Mouse (Mus musculus): ENCODE measurements around the gene Kdm6b.

Gene Kdm6b

GRCm38 (mm10) chr11:69406282-69406681 is 7.2 kb downstream of the Kdm6b start:
- no peak for DNase-seq (ENCODE audit: low spot score in 2 of 2)

DNA sequence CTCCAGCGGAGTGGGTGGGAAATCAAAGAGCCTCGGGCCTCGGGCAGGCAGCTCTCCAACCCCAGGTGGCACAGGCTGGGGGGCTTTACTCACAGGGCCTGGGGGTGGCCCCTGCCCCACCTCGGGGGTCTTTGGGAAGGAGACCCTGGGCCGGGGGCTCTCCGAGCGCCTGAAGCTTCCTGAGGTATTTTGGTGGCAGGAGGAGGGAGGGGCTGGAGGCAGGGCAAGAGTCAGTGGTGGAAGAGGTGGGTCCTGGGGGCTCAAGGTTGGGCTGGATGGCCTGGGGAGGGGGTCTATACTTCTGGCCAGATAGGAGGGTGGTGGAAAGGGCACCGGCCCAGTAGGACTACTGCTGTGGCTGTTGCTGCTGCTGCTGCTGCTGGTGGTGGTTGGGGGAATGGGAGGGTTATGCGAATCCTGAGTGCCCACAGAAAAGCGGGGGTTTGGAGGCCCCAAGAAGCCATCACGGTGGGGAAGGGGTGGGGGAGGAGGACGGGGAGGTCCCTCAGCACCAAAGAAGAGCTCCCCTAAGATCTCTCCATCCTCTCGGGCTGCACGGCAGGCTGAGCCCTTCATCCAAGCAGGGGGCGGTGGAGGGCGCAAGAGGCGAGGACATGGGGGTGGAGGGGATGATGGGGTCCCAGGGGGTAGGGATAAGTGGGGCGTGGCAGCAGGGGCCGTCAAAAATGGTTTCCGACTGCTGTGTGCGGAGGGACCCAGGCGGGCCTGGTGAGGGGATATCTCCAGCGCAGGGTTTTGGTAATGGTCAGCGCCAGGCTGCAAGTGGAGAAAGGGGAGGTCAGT is 7.9 kb downstream of the Kdm6b start:
- DNase-seq (ENCODE audit: low spot score in 2 of 2) = no peak

GRCm38 (mm10) chr11:69404595-69405396 is 8.7 kb downstream of the Kdm6b start:
- peak in 1 of 2 experiments; percentile 5 for DNase-seq (ENCODE audit: low spot score in 2 of 2)

DNA sequence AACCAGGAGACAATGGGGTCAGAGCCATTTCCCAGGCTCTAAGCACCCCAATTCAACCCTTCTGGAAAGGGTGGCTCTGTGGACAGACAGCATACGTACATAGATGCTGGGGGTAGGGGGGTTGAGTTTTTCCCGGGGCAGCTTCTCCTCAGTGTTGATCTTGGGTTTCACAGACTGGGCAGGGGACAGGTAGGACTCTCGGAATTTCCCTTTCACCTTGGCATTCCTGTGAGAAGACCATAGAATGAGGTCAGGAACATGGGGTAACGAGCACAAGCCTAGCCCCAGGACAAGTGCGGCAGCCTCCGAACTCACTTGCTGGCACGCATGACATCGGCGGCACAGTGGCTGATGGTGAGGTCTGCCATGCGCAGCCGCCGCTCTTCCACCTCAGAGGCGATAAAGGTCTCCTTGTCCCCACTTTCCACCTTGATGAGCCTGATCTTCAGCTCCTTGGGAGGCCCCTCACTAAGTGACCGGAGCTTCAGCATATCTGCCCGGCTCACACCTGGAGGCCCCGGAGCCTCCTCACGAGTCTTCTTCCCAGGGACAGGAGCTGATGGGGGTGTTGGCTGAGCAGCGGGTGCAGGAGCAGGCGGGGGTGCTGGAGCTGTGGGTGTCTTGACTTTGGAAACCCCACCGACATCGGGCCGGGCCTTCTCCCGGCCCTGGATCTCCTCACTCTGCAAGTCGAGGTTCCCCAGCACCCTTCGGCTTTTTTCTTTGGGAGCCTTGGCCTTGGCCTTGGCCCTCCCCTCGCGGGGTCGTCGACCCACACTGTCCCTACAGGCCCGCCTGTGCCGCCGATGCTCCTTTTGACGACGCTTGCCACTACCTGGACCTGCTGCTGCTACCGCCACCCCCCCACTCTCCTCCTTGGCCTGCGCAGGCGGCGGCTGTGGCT is 9.5 kb downstream of the Kdm6b start:
- peak; percentile 5 to 8 for DNase-seq (ENCODE audit: low spot score in 2 of 2)

GRCm38 (mm10) chr11:69401987-69402386 is 11.5 kb downstream of the Kdm6b start:
- peak in 1 of 2 experiments; percentile 4 for DNase-seq (ENCODE audit: low spot score in 2 of 2)

DNA sequence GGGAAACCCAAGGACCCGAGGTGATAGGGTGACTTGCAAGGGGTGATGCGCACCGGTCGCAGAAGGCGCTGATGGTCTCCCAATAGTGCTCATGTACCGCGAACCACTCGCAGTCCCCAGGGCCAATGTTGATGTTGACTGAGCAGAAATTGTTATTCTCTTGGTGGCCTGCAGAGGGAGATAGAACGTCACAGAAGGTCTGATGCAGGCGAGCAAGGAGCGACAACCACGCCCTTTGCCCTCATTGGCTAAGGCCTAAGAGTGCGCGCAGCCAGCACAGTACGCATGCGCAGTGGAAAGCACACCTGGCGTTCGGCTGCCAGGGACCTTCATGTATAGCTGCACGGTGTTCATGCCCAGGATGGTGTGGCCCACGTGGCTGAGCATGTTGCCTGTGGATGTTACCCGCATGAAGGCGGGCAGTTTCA is 12.3 kb downstream of the Kdm6b start:
- DNase-seq (ENCODE audit: low spot score in 2 of 2) = peak; percentile 86 to 89

DNA sequence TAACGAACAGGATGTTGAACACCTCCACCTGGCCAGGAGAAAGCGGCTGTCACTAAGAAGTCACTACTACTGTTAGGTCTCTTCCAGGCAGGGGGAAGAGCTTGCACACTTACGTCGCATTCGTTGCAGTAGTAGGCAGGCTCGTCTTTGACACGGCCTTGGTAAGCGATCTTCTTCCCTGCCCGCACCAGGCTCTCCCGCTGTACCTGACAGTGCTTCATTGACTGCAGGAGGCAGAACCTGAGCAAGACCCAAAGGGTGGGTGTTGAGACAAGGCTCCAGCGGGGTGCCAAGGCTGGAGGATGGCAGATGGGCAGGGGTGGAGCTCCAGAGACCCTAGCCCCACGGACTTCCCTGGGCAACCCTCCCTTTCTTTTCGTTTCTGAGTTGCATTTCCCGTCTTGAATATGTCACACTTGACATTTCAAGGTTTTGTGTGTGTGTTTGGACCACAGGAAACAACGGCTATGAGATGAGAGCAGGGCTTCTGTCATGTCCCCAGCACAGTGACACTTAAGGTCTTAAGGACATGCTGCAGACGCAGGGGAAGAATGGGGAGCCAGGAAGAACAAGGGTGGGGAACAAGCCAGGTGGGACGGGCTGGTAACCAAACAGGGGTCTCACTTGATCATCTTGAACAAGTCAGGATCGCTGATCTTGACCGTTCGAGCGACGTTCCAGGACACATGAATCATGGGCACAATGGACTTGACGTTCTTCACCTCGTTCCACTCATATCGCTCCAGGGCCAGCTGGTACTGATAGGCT is 13.2 kb downstream of the Kdm6b start:
- DNase-seq (ENCODE audit: low spot score in 2 of 2) = no peak

DNA sequence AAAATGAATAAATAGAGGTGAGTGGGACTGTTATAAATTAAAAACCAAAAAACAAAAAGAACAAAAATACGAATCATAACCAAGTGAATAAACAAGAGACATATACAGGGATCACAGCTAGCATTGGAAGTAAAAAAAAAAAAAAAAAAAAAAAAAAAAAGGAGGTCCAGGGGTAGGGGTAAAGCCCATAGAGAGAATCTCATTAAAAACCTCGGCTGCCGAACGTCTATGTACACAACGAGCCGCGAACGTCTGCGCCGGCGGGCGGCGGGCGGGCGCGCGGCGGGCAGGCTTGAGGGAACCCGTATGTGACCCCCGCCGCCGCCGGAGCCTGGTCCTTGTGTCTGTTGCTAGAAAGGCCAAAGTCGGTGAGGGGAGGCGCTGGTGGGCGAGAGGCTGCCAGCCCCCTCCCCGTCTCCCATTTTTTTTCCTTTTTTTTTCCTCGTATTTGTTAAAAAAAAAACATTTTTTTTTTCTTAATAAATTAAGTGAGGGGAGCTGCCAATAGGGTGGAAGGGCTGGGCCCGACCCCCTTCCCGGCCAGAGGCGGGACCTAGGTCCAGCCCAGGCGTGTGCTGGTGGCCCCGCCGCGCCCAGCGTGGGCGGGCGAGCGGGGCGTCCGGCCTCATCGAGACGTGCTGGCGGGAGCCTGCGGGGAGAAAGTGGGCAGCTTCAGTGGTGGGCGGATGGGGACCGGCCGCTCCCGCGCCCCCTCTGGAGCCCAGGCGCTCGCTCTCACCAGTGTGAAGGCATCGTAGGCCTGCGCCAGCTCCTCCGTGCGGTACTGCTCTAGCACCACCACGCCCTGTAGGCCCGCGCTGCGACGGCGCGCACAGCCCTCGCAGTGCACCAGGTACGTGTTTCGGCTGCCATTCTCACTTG is 14.0 kb downstream of the Kdm6b start:
- DNase-seq (ENCODE audit: low spot score in 2 of 2) = peak in 1 of 2 experiments; percentile 9

GRCm38 (mm10) chr11:69398486-69399200 is 14.8 kb downstream of the Kdm6b start:
- DNase-seq (ENCODE audit: low spot score in 2 of 2) = peak in 1 of 2 experiments; percentile 9

- DNase-seq (ENCODE audit: low spot score in 2 of 2) = no peak
Measured at GRCm38 (mm10) chr11:69398059-69398458, 15.4 kb downstream of the Kdm6b start, which contains the start of gene Tmem88. Tmem88 (minus strand) TSS chr11:69398234.

GRCm38 (mm10) chr11:69397581-69398057 is 15.9 kb downstream of the Kdm6b start:
- peak in 1 of 2 experiments; percentile 8 for DNase-seq (ENCODE audit: low spot score in 2 of 2)

DNA sequence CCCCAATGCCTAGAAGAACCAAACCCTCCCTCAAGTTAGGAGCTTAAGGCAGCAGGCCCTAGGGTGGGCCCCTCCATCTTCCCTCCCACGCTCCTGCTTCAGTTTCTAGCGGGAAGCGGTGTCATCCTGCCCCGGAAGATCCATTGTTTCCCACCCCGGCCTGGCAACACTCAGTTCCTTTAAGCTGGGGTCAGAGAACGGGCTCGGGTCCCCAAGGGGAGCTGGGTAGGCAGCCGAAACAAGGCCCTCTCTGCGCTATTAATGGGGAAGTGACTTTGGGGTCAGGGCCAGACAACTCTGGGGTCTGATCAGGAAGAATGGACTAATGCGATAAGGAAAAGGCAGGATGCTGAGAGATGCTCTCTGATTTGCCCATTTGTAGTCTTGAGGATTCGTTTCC is 16.7 kb downstream of the Kdm6b start:
- DNase-seq (ENCODE audit: low spot score in 2 of 2) = peak in 1 of 2 experiments; percentile 13

DNA sequence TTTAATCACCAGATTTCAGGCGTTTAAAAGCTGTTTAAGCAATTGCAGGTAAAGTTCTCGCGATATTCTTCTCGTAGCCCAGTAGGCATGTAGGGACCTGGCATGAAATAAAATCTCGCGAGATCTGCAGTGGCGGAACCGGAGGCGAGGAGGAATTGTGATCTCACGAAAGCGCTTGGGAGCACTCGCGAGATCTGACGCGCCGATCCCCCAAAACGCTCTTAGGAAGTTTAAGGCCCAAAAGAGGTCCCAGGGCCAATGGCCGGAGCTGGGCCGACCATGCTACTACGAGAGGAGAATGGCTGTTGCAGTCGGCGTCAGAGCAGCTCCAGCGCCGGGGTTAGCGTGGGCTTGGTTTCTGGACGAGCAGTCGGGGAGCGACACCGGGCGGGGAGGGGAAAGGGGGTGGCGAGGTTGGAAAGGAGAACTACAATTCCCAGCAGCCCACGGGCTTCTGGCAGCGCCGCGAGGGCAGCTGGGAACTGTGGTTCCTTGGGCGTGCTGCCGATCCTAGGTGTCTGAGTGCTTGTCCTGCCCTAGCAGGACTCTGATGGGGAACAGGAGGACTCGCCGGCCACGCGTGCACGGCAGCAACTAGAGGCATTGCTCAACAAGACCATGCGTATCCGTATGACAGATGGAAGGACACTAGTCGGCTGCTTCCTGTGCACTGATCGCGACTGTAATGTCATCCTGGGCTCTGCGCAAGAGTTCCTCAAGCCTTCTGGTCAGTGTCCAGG is 17.7 kb downstream of the Kdm6b start:
- DNase-seq (ENCODE audit: low spot score in 2 of 2) = peak; percentile 94 to 95

- DNase-seq (ENCODE audit: low spot score in 2 of 2) = peak; percentile 79 to 82
Measured at GRCm38 (mm10) chr11:69395235-69395633, 18.2 kb downstream of the Kdm6b start, which contains the start of the genes Naa38 and Cyb5d1. Naa38 (plus strand) TSS chr11:69395487. Cyb5d1 (minus strand) TSS chr11:69395631.

- peak in 1 of 2 experiments; percentile 4 for DNase-seq (ENCODE audit: low spot score in 2 of 2)
Measured at GRCm38 (mm10) chr11:69394591-69395167, 18.8 kb downstream of the Kdm6b start.

GRCm38 (mm10) chr11:69390400-69391034 is 23.0 kb downstream of the Kdm6b start:
- peak in 1 of 2 experiments; percentile 78 for DNase-seq (ENCODE audit: low spot score in 2 of 2)
